Mouse (Mus musculus): ENCODE data around the gene Prkce. TPM values are rescaled to one million over a fixed set of nuclear protein-coding genes. Genes with fewer than 3 reads are reported as not detected.

The Prkce gene
- polyA plus RNA-seq, 1 experiment: not detected

- TF ChIP-seq POLR2A (IDR thresholded peaks at IDR 0.05; ENCODE audit: insufficient read depth, low read depth, low read length): no peak
- no peak for TF ChIP-seq CTCF (IDR thresholded peaks at IDR 0.05; ENCODE audit: insufficient read depth, low read depth, low read length)
- no peak overlapping the region for H3K27ac ChIP-seq (ENCODE audit: insufficient read depth, low read depth, low read length)
- H3K4me1 ChIP-seq (ENCODE audit: control insufficient read depth, insufficient read depth, low read length): no peaks in the 10 kb centered on the region
- WGBS: 94% methylated on average over 6 of the region's 6 CpGs
- no peak overlapping the region for H3K4me3 ChIP-seq (ENCODE audit: insufficient read depth, low read depth, low read length)
These were observed 404.6 kb downstream of the Prkce start for GRCm38 (mm10) chr17:86572136-86572535.

DNA sequence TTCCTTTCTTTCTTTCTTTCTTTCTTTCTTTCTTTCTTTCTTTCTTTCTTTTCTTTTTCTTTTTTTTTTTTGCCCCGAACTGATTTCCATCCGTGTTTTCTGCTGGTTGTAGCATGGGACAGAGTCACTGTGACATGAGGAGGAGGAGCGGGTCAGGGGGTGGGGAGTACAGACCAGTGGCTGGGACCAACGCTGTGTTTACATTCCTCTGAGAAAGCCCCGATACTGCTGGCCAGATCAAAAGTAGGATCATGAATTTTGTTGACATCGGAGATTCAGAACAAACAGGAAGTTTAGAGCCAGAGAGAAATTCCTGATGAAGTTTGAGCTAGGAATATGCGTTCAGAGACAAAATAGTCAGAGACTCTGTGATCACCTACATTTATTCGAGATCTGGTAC is 405.0 kb downstream of the Prkce start:
- TF ChIP-seq POLR2A (IDR thresholded peaks at IDR 0.05; ENCODE audit: insufficient read depth, low read depth, low read length) (no peak), CTCF (IDR thresholded peaks at IDR 0.05; ENCODE audit: insufficient read depth, low read depth, low read length) (no peak)
- no peaks in the 10 kb centered on the region for H3K4me1 ChIP-seq (ENCODE audit: control insufficient read depth, insufficient read depth, low read length)
- H3K4me3 ChIP-seq (ENCODE audit: insufficient read depth, low read depth, low read length): no peak overlapping the region
- 77% methylated on average over 8 of the region's 8 CpGs for WGBS
- H3K27ac ChIP-seq (ENCODE audit: insufficient read depth, low read depth, low read length): no peak overlapping the region

GRCm38 (mm10) chr17:86573596-86574248 is 406.1 kb downstream of the Prkce start:
- Histone ChIP-seq H3K4me1 (ENCODE audit: control insufficient read depth, insufficient read depth, low read length) (no peaks in the 10 kb centered on the region), H3K27ac (ENCODE audit: insufficient read depth, low read depth, low read length) (no peak overlapping the region), H3K4me3 (ENCODE audit: insufficient read depth, low read depth, low read length) (no peak overlapping the region)
- TF ChIP-seq POLR2A (IDR thresholded peaks at IDR 0.05; ENCODE audit: insufficient read depth, low read depth, low read length) (no peak), CTCF (IDR thresholded peaks at IDR 0.05; ENCODE audit: insufficient read depth, low read depth, low read length) (no peak)
- WGBS: 70% methylated on average over 16 of the region's 16 CpGs

GRCm38 (mm10) chr17:86580724-86581123 is 413.1 kb downstream of the Prkce start:
- Histone ChIP-seq H3K4me1 (ENCODE audit: control insufficient read depth, insufficient read depth, low read length) (0 out of 2 replicates have a peak, but pooled peaks cover 3% of the 10 kb centered on the region), H3K4me3 (ENCODE audit: insufficient read depth, low read depth, low read length) (no peak overlapping the region), H3K27ac (ENCODE audit: insufficient read depth, low read depth, low read length) (no peak overlapping the region)
- WGBS: 67% methylated on average over 6 of the region's 6 CpGs
- TF ChIP-seq CTCF (IDR thresholded peaks at IDR 0.05; ENCODE audit: insufficient read depth, low read depth, low read length) (no peak), POLR2A (IDR thresholded peaks at IDR 0.05; ENCODE audit: insufficient read depth, low read depth, low read length) (no peak)

DNA sequence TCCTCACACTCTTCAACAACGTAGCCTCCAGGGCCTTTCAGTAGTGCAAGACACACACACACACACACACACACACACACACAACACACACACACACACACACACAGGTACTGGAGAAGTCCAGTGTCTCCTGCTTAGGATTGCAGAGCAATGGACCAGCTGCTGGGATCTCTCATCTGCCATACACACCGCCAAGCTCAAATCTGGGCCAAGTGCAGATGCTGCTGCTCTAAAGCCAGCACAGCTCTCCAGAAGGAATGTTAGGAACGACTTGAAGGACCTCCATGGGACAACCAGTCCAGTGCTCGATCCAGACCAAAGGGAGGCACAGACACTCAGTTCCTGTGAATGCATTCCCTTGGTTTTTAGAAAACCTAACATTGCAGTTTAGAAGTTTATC is 414.8 kb downstream of the Prkce start:
- Histone ChIP-seq H3K4me1 (ENCODE audit: control insufficient read depth, insufficient read depth, low read length) (0 out of 2 replicates have a peak, but pooled peaks cover 3% of the 10 kb centered on the region), H3K27ac (ENCODE audit: insufficient read depth, low read depth, low read length) (no peak overlapping the region), H3K4me3 (ENCODE audit: insufficient read depth, low read depth, low read length) (no peak overlapping the region)
- TF ChIP-seq POLR2A (IDR thresholded peaks at IDR 0.05; ENCODE audit: insufficient read depth, low read depth, low read length) (no peak), CTCF (IDR thresholded peaks at IDR 0.05; ENCODE audit: insufficient read depth, low read depth, low read length) (no peak)
- 82% methylated on average over 4 of the region's 4 CpGs for WGBS

DNA sequence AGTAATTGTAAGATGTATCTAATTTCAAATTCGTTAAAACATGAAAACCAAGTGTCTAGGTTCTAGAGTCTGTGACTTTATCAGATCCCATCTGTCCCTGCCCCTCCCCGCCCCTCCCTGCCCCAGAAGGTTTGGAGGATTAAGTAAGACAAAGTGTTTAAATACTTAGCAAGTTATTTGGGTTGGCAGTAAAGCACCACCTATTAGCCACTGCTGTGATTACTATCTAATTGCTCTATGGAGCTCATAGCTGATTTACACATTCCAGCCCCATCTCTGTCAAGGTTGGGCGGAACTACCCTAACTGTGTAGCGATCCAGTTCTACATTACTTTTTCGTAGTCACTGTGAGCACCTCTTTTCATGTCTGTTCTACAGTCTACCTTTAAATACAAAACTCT is 418.9 kb downstream of the Prkce start:
- peaks cover 7% of the 10 kb centered on the region for H3K4me1 ChIP-seq (ENCODE audit: control insufficient read depth, insufficient read depth, low read length)
- TF ChIP-seq CTCF (IDR thresholded peaks at IDR 0.05; ENCODE audit: insufficient read depth, low read depth, low read length) (no peak), POLR2A (IDR thresholded peaks at IDR 0.05; ENCODE audit: insufficient read depth, low read depth, low read length) (no peak)
- H3K4me3 ChIP-seq (ENCODE audit: insufficient read depth, low read depth, low read length): no peak overlapping the region
- H3K27ac ChIP-seq (ENCODE audit: insufficient read depth, low read depth, low read length): no peak overlapping the region
- 67% methylated on average over 5 of the region's 5 CpGs for WGBS

DNA sequence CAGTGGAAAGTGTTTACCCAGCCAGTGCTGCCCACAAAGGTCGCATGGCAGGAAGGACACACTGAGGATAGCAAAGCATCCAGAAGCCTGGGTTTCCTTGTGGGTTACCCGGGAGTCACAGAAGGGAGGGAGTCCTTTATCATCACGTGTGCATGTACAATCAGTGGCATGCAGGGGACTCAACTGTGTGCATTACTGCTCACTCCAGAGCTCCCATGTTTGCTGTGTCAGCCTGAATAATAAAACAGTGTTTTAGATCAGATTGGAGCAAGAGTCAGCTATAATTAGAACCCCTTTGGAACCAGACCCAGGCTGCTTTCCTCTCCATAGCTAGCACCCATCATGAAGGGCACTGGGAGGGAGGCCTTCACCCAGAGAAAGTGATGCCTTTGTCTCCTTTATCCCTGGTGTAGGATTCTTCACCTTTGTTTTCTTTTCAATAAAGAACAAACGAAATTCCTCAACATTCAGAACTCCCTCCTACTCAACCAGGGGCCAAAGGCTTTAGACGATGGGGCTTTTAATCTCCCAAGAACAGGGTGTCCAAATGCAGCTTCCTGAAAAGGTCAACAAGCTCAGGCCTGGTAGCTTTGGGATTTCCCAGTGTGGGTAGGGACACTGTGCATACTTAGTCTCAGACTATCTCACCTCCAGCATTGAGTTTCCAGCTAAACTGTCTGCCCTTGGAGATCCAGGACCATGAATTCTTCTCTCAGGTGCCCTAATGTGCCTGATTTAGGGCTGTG is 421.3 kb downstream of the Prkce start:
- 58% methylated on average over 5 of the region's 5 CpGs for WGBS
- Histone ChIP-seq H3K4me1 (ENCODE audit: control insufficient read depth, insufficient read depth, low read length) (peaks cover 10% of the 10 kb centered on the region), H3K4me3 (ENCODE audit: insufficient read depth, low read depth, low read length) (no peak overlapping the region), H3K27ac (ENCODE audit: insufficient read depth, low read depth, low read length) (no peak overlapping the region)
- TF ChIP-seq CTCF (IDR thresholded peaks at IDR 0.05; ENCODE audit: insufficient read depth, low read depth, low read length): no peak
- no peak for TF ChIP-seq POLR2A (IDR thresholded peaks at IDR 0.05; ENCODE audit: insufficient read depth, low read depth, low read length)

DNA sequence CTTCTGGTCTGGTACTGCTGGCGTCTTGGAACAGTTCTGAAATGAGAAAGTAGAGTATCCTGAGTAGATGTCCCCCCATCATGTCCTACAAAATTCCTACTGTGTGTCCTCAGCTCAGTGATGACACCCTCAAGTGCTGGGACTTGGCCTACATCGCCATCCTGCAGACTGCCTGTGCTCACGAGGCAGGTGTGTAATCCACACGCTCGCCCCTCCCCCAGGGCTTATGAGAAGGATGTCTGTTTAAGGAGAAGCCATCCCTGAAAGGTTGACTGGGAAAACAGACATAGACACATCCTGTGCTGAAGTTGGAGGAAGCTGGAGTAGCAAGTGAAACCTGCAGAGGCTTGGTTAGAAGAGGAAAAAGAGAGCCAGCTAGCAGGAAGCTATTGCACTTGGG is 422.1 kb downstream of the Prkce start:
- 96% methylated on average over 5 of the region's 5 CpGs for WGBS
- Histone ChIP-seq H3K4me1 (ENCODE audit: control insufficient read depth, insufficient read depth, low read length) (peaks cover 10% of the 10 kb centered on the region), H3K27ac (ENCODE audit: insufficient read depth, low read depth, low read length) (no peak overlapping the region), H3K4me3 (ENCODE audit: insufficient read depth, low read depth, low read length) (no peak overlapping the region)
- no peak for TF ChIP-seq POLR2A (IDR thresholded peaks at IDR 0.05; ENCODE audit: insufficient read depth, low read depth, low read length)
- TF ChIP-seq CTCF (IDR thresholded peaks at IDR 0.05; ENCODE audit: insufficient read depth, low read depth, low read length): no peak

- Histone ChIP-seq H3K4me3 (ENCODE audit: insufficient read depth, low read depth, low read length) (no peak overlapping the region), H3K4me1 (ENCODE audit: control insufficient read depth, insufficient read depth, low read length) (peaks cover 10% of the 10 kb centered on the region), H3K27ac (ENCODE audit: insufficient read depth, low read depth, low read length) (no peak overlapping the region)
- 83% methylated on average over 10 of the region's 10 CpGs for WGBS
- no peak for TF ChIP-seq CTCF (IDR thresholded peaks at IDR 0.05; ENCODE audit: insufficient read depth, low read depth, low read length)
- no peak for TF ChIP-seq POLR2A (IDR thresholded peaks at IDR 0.05; ENCODE audit: insufficient read depth, low read depth, low read length)
These were observed 423.7 kb downstream of the Prkce start for GRCm38 (mm10) chr17:86591241-86591640.
